Comparison of ENCODE assay signal across 23 mouse cellular contexts in the genomic region with DNA sequence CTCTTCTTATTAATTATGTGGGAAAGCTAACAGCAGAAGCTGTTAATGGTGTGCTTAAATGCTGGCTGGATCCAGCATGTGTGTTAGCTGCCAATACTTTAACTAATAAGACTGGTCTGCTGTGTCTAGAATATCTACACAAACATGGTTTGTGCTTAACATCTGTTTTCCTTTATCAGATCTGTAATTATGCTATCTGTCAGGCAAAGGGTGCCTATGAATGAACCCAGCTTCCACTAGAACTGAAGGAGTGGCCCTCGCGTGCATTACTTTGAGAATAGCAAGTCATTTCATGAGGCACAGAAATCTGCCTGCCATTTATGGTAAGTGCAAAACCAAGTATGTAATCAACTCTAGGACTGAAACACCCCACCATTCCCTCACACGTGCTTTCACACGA.
DNase-seq lines count a peak whose midpoint lies in the region; ATAC-seq and TF ChIP-seq lines count a peak whose summit lies in the region.
"Had no signal": no experiment of that assay in that cellular context is flagged by ENCODE, and none has a peak within 500 bp of the region (broad histone marks: within the 10 kb centered on the region; RNA-seq: fewer than 3 reads in every experiment).

No protein-coding gene starts in this region.

- DNase-seq in lung, embryonic 14.5 days, result peak; percentile 50
- DNase-seq in lung, adult 18-20 months, result no peak
- DNase-seq in lung, postnatal 0 days (ENCODE audit: low spot score), result peak; percentile 69
- DNase-seq in lung, postnatal 25 days (ENCODE audit: low spot score), result peak; percentile 6
- no peak for DNase-seq in frontal cortex, postnatal 36 days (ENCODE audit: low spot score in 2 of 2)
- no peak for DNase-seq in thymus, postnatal 0 days (ENCODE audit: low spot score)
- DNase-seq: adrenal gland, adult 2 months; adrenal gland, postnatal 14 days; B cell, adult 2 months; cerebellum, adult 11 months; cerebellum, adult 2 months; cerebellum, postnatal 14 days; gastrocnemius, adult 2 months; gastrocnemius, postnatal 14 days; heart, adult 11 months had no signal

- H3K4me3 ChIP-seq in lung, embryonic 14.5 days (ENCODE audit: low read depth, low read length), result no peak overlapping the region
- H3K4me3 ChIP-seq in lung, postnatal 0 days (ENCODE audit: low read depth, low read length), result no peak overlapping the region
- H3K4me3 ChIP-seq: forebrain, embryonic 10.5 days; forebrain, embryonic 13.5 days; gastrocnemius, adult 2 months; hindbrain, embryonic 13.5 days had no signal

- 75% methylated on average over 4 of the region's 4 CpGs for WGBS in lung, embryonic 14.5 days
- WGBS in lung, postnatal 0 days, result 58% methylated on average over 4 of the region's 4 CpGs

- no peak overlapping the region for H3K9ac ChIP-seq in lung, embryonic 14.5 days
- H3K9ac ChIP-seq in lung, postnatal 0 days (replicated peaks; ENCODE audit: low read depth), result no peak overlapping the region
- H3K9ac ChIP-seq: forebrain, embryonic 13.5 days; hindbrain, embryonic 13.5 days had no signal

- H3K4me1 ChIP-seq in lung, embryonic 14.5 days (ENCODE audit: insufficient read depth), result no peaks in the 10 kb centered on the region
- H3K4me1 ChIP-seq in lung, postnatal 0 days (ENCODE audit: insufficient read depth, low read depth, low read length), result no peaks in the 10 kb centered on the region
- H3K4me1 ChIP-seq: forebrain, embryonic 10.5 days; forebrain, embryonic 13.5 days; hindbrain, embryonic 13.5 days had no signal

- peaks cover 93% of the 10 kb centered on the region for H3K36me3 ChIP-seq in lung, embryonic 14.5 days (ENCODE audit: insufficient read depth)
- peaks cover 54% of the 10 kb centered on the region for H3K36me3 ChIP-seq in lung, postnatal 0 days (ENCODE audit: insufficient read depth, low read length)

- no peaks in the 10 kb centered on the region for H3K27me3 ChIP-seq in lung, embryonic 14.5 days (ENCODE audit: insufficient read depth, low read length)
- no peaks in the 10 kb centered on the region for H3K27me3 ChIP-seq in lung, postnatal 0 days (replicated peaks; ENCODE audit: insufficient read depth, low read length)
- H3K27me3 ChIP-seq: CH12.LX; forebrain, embryonic 13.5 days; hindbrain, embryonic 13.5 days had no signal

- no peaks in the 10 kb centered on the region for H3K9me3 ChIP-seq in lung, embryonic 14.5 days (ENCODE audit: low read depth, low read length)
- H3K9me3 ChIP-seq in lung, postnatal 0 days (ENCODE audit: low read length), result no peaks in the 10 kb centered on the region
- H3K9me3 ChIP-seq: forebrain, embryonic 10.5 days; forebrain, embryonic 13.5 days; G1E; hindbrain, embryonic 13.5 days had no signal

- ATAC-seq in lung, embryonic 14.5 days (ENCODE audit: insufficient read depth), result no peak
- ATAC-seq in lung, postnatal 0 days, result peak; percentile 82
- ATAC-seq: forebrain, embryonic 13.5 days; forebrain, embryonic 16.5 days; hindbrain, embryonic 16.5 days had no signal

- H3K4me2 ChIP-seq in lung, embryonic 14.5 days, result no peak overlapping the region
- H3K4me2 ChIP-seq in lung, postnatal 0 days (replicated peaks; ENCODE audit: low read depth, low read length), result no peak overlapping the region
- H3K4me2 ChIP-seq: forebrain, embryonic 13.5 days; heart, embryonic 11.5 days; hindbrain, embryonic 13.5 days had no signal

- no peak overlapping the region for H3K27ac ChIP-seq in lung, embryonic 14.5 days (ENCODE audit: low read depth)
- no peak overlapping the region for H3K27ac ChIP-seq in lung, postnatal 0 days (ENCODE audit: low read length)
- H3K27ac ChIP-seq: forebrain, embryonic 10.5 days; forebrain, embryonic 13.5 days; gastrocnemius, adult 2 months; hindbrain, embryonic 13.5 days had no signal

- no peak for TF ChIP-seq EP300 in lung, postnatal 0 days (IDR thresholded peaks at IDR 0.05)

- TF ChIP-seq CTCF in lung, embryonic 14.5 days (IDR thresholded peaks at IDR 0.05; ENCODE audit: low read depth), result no peak
- TF ChIP-seq CTCF in lung, postnatal 0 days (IDR thresholded peaks at IDR 0.05), result no peak

Comparison
In these comparisons a context has a peak if more than half of its experiments do, and no peak if none do; other contexts are left out.
1. DNase-seq: peak in lung, embryonic 14.5 days (single experiment), lung, postnatal 0 days (single experiment) and lung, postnatal 25 days (single experiment); none in lung, adult 18-20 months (0 of 2), frontal cortex, postnatal 36 days (0 of 2) and thymus, postnatal 0 days (single experiment).